ENCODE assay signal across 17 mouse cellular contexts in genomic region chr12:100852370-100852769, GRCm38 (mm10).
"Had no signal": no experiment of that assay in that cellular context is flagged by ENCODE, and none has a peak within 500 bp of the region (broad histone marks: within the 10 kb centered on the region; RNA-seq: fewer than 3 reads in every experiment).

No protein-coding gene starts in this region.

- ATAC-seq: hindbrain, embryonic 16.5 days; inflammation-experienced regulatory T-cells, adult 6 months; intestine, embryonic 15.5 days; intestine, postnatal 0 days had no signal

- DNase-seq: gastrocnemius, adult 2 months; gastrocnemius, postnatal 10 days; gastrocnemius, postnatal 25 days; heart, adult 11 months; heart, adult 2 months; heart, postnatal 14 days; heart, postnatal 36 days; kidney, adult 2 months; kidney, adult 9 months; kidney, postnatal 14 days; kidney, postnatal 36 days; liver; liver, embryonic 13.5 days had no signal
